Mouse (Mus musculus) layer of hippocampus, postnatal 10 days (tissue): ENCODE data around the gene Olfr1289. TPM values are rescaled to one million over a fixed set of nuclear protein-coding genes. Genes with fewer than 3 reads are reported as not detected.

Experiments used
- DNase-seq, 2 experiments: peaks; one replicate each; pipeline ENCODE4 v3.0.0; 2021; ENCODE audit warnings: low spot score in 2 of 2
- long read RNA-seq: library from polyadenylated mRNA; stranded (forward); transcript quantifications from one replicate; pipeline ENCODE4 v2.0.0, GENCODE M21; 2023
- total RNA-seq, 2 experiments: library from RNA; stranded (reverse); gene quantifications; 2 replicates each; pipeline ENCODE4 v1.2.3; 2021

Olfr1289 gene
- total RNA-seq, result not detected
- long read RNA-seq, result 0 reads

- no peak for DNase-seq
These were observed at the start of gene Olfr1289 for GRCm38 (mm10) chr2:111480519-111480918. TSS of gene Olfr1289 (plus strand) at chr2:111480819.

- no peak for DNase-seq
These were observed 31.8 kb upstream of the Olfr1289 start, which contains the start of gene Olfr1287 for GRCm38 (mm10) chr2:111448842-111449241. TSS of gene Olfr1287 (plus strand) at chr2:111449142.

- no peak for DNase-seq
These were observed 6.8 kb upstream of the Olfr1289 start, which contains the start of gene Olfr1288 for GRCm38 (mm10) chr2:111473801-111474200. TSS of gene Olfr1288 (plus strand) at chr2:111474101.

GRCm38 (mm10) chr2:111493729-111494128, 13.1 kb downstream of the Olfr1289 start, which contains the start of gene Olfr1290:
TSS of gene Olfr1290 (minus strand) at chr2:111493829.
- no peak for DNase-seq

GRCm38 (mm10) chr2:111496880-111497279, 16.3 kb downstream of the Olfr1289 start, which contains the start of gene Olfr1291-ps1:
TSS of gene Olfr1291-ps1 (plus strand) at chr2:111497180.
- DNase-seq, result no peak

GRCm38 (mm10) chr2:111517451-111517850, 36.8 kb downstream of the Olfr1289 start:
- no peak for DNase-seq

GRCm38 (mm10) chr2:111524903-111525302, 44.3 kb downstream of the Olfr1289 start, which contains the start of gene Olfr1293-ps:
TSS of gene Olfr1293-ps (plus strand) at chr2:111525203.
- DNase-seq, result no peak

Other genes starting within 250 kb of the Olfr1289 start
- not detected for gene Olfr1275, start 245.5 kb upstream of the Olfr1289 start, total RNA-seq
- gene Olfr1276, start 226.3 kb upstream of the Olfr1289 start, total RNA-seq, result not detected
- not detected for gene Olfr1277, start 206.7 kb upstream of the Olfr1289 start, total RNA-seq
- gene Olfr1278, start 190.7 kb upstream of the Olfr1289 start, total RNA-seq, result not detected
- not detected for gene Olfr1279, start 180.2 kb upstream of the Olfr1289 start, total RNA-seq
- gene Olfr1280, start 166.8 kb upstream of the Olfr1289 start, total RNA-seq, result not detected
- not detected for gene Olfr1281, start 154.3 kb upstream of the Olfr1289 start, total RNA-seq
- gene Olfr1282, start 144.7 kb upstream of the Olfr1289 start, total RNA-seq, result not detected
- not detected for gene Olfr1283, start 114.0 kb upstream of the Olfr1289 start, total RNA-seq
- not detected for gene Olfr1284, start 105.3 kb upstream of the Olfr1289 start, total RNA-seq
- gene Olfr1286, start 57.7 kb upstream of the Olfr1289 start, total RNA-seq, result not detected
- gene Olfr1287, start 31.7 kb upstream of the Olfr1289 start, total RNA-seq, result not detected
- not detected for gene Olfr1288, start 6.7 kb upstream of the Olfr1289 start, total RNA-seq
- not detected for gene Olfr1290, start 13.0 kb downstream of the Olfr1289 start, total RNA-seq
- gene Olfr1291-ps1, start 16.4 kb downstream of the Olfr1289 start, total RNA-seq, result not detected
- gene Olfr1293-ps, start 44.4 kb downstream of the Olfr1289 start, total RNA-seq, result not detected
- gene Olfr1294, start 59.5 kb downstream of the Olfr1289 start, total RNA-seq, result not detected
- not detected for gene Olfr1295, start 88.9 kb downstream of the Olfr1289 start, total RNA-seq
- not detected for gene Olfr1297, start 145.7 kb downstream of the Olfr1289 start, total RNA-seq
- not detected for gene Olfr1298, start 168.4 kb downstream of the Olfr1289 start, total RNA-seq
- gene Olfr1299, start 180.6 kb downstream of the Olfr1289 start, total RNA-seq, result not detected